Mouse (Mus musculus) kidney, embryonic 16.5 days (tissue): Measurements from ENCODE around the gene Rbm19. TPM values are rescaled to one million over a fixed set of nuclear protein-coding genes. Genes with fewer than 3 reads are reported as not detected.

Experiments
- ATAC-seq: fragments of 200-750 bp; cut with Nextera tagmentation; 2 replicates; pipeline ENCODE4 v1.8.0; 2017; ENCODE audit warnings: moderate TSS enrichment; ENCODE audit not compliant: low FRiP score, low TSS enrichment
- H3K27ac ChIP-seq: fragments of 300-500 bp; sonication (generic); 2 replicates; pipeline ENCODE4 v1.5.1; 2014; ENCODE audit warnings: low read length
- H3K27me3 ChIP-seq: fragments of 300-500 bp; sonication (generic); 2 replicates; pipeline ENCODE4 v1.6.1; 2014; ENCODE audit warnings: low read length, control low read depth, mixed read lengths; ENCODE audit not compliant: insufficient read depth
- H3K36me3 ChIP-seq: fragments of 300-500 bp; sonication (generic); 2 replicates; pipeline ENCODE4 v1.6.1; 2014; ENCODE audit warnings: low read length, control low read depth, mixed read lengths; ENCODE audit not compliant: insufficient read depth
- H3K4me1 ChIP-seq: fragments of 300-500 bp; sonication (generic); 2 replicates; pipeline ENCODE4 v1.6.1; 2014; ENCODE audit warnings: low read length, control low read depth, mixed read lengths; ENCODE audit not compliant: insufficient read depth
- H3K4me2 ChIP-seq: fragments of 300-500 bp; sonication (generic); replicated peaks from 2 replicates; pipeline ENCODE4 v1.6.1; 2014; ENCODE audit warnings: low read depth, low read length
- H3K4me3 ChIP-seq: fragments of 300-500 bp; sonication (generic); 2 replicates; pipeline ENCODE4 v1.5.1; 2014; ENCODE audit warnings: mild to moderate bottlenecking, low read length
- H3K9ac ChIP-seq: fragments of 300-500 bp; sonication (generic); replicated peaks from 2 replicates; pipeline ENCODE4 v1.6.1; 2014; ENCODE audit warnings: low read length
- H3K9me3 ChIP-seq: fragments of 300-500 bp; sonication (generic); 2 replicates; pipeline ENCODE4 v1.6.1; 2016; ENCODE audit warnings: low read length, control low read depth
- WGBS: fragments of 180-500 bp; shearing (Covaris S2); extraction: QIAGEN DNeasy Blood & Tissue Kit; methylation state at CpG from one replicate; pipeline ENCODE4 v1.1.7; 2014; 5-methylcytosine and 5-hydroxymethylcytosine counted together
- polyA plus RNA-seq: library from polyadenylated mRNA; unstranded; fragments of >200 nt; fragmentation: Nextera tagmentation; extraction: Ambion mirVana; gene quantifications from 2 replicates; pipeline ENCODE4 v1.2.1, GENCODE M21; 2015

The Rbm19 gene
- polyA plus RNA-seq, 1 experiment from 2014 or later: 26.0 TPM

GRCm38 (mm10) chr5:120190001-120190582 is 73.8 kb downstream of the Rbm19 start:
- Histone ChIP-seq H3K9ac (0 out of 2 replicates have a peak overlapping the region, but pooled peaks have one; percentile 8), H3K4me2 (no peak overlapping the region), H3K27ac (no peak overlapping the region), H3K27me3 (no peaks in the 10 kb centered on the region), H3K9me3 (no peaks in the 10 kb centered on the region), H3K4me1 (peaks cover 3% of the 10 kb centered on the region; the same call in 1 of the 2 replicates), H3K36me3 (peaks cover 7% of the 10 kb centered on the region; the same call in 1 of the 2 replicates), H3K4me3 (no peak overlapping the region)
- WGBS: 85% methylated on average over 13 of the region's 14 CpGs
- ATAC-seq: no peak

GRCm38 (mm10) chr5:120191620-120192019 is 75.4 kb downstream of the Rbm19 start:
- WGBS: 77% methylated on average over 9 of the region's 9 CpGs
- Histone ChIP-seq H3K36me3 (peaks cover 7% of the 10 kb centered on the region; the same call in 1 of the 2 replicates), H3K4me3 (no peak overlapping the region), H3K9me3 (no peaks in the 10 kb centered on the region), H3K4me2 (no peak overlapping the region), H3K4me1 (peaks cover 3% of the 10 kb centered on the region; the same call in 1 of the 2 replicates), H3K27me3 (no peaks in the 10 kb centered on the region), H3K9ac (no peak overlapping the region), H3K27ac (no peak overlapping the region)
- ATAC-seq: no peak

GRCm38 (mm10) chr5:120194309-120194941 is 78.2 kb downstream of the Rbm19 start:
- no peak for ATAC-seq
- no peaks in the 10 kb centered on the region for H3K9me3 ChIP-seq
- H3K27ac ChIP-seq: no peak overlapping the region
- no peak overlapping the region for H3K9ac ChIP-seq
- WGBS: 61% methylated on average over 16 of the region's 16 CpGs
- H3K36me3 ChIP-seq: peaks cover 12% of the 10 kb centered on the region
- no peak overlapping the region for H3K4me3 ChIP-seq
- peaks cover 3% of the 10 kb centered on the region; the same call in 1 of the 2 replicates for H3K4me1 ChIP-seq
- no peaks in the 10 kb centered on the region for H3K27me3 ChIP-seq
- no peak overlapping the region for H3K4me2 ChIP-seq

GRCm38 (mm10) chr5:120194948-120195347 is 78.7 kb downstream of the Rbm19 start:
- no peak for ATAC-seq
- Histone ChIP-seq H3K27me3 (no peaks in the 10 kb centered on the region), H3K4me2 (no peak overlapping the region), H3K27ac (no peak overlapping the region), H3K36me3 (peaks cover 14% of the 10 kb centered on the region), H3K4me1 (peaks cover 3% of the 10 kb centered on the region; the same call in 1 of the 2 replicates), H3K4me3 (no peak overlapping the region), H3K9me3 (no peaks in the 10 kb centered on the region), H3K9ac (no peak overlapping the region)
- WGBS: 42% methylated on average over 13 of the region's 13 CpGs

GRCm38 (mm10) chr5:120196879-120197278 is 80.6 kb downstream of the Rbm19 start:
- Histone ChIP-seq H3K27me3 (no peaks in the 10 kb centered on the region), H3K4me1 (peaks cover 3% of the 10 kb centered on the region; the same call in 1 of the 2 replicates), H3K4me3 (no peak overlapping the region), H3K4me2 (no peak overlapping the region), H3K36me3 (peaks cover 18% of the 10 kb centered on the region), H3K9me3 (no peaks in the 10 kb centered on the region), H3K9ac (no peak overlapping the region), H3K27ac (no peak overlapping the region)
- WGBS: 85% methylated on average over 9 of the region's 9 CpGs
- ATAC-seq: no peak

GRCm38 (mm10) chr5:120197813-120198387 is 81.6 kb downstream of the Rbm19 start:
- no peak overlapping the region for H3K4me3 ChIP-seq
- WGBS: 75% methylated on average over 10 of the region's 10 CpGs
- H3K9me3 ChIP-seq: no peaks in the 10 kb centered on the region
- H3K9ac ChIP-seq: no peak overlapping the region
- peaks cover 3% of the 10 kb centered on the region; the same call in 1 of the 2 replicates for H3K4me1 ChIP-seq
- no peak overlapping the region for H3K4me2 ChIP-seq
- ATAC-seq: no peak
- H3K27me3 ChIP-seq: no peaks in the 10 kb centered on the region
- H3K27ac ChIP-seq: no peak overlapping the region
- H3K36me3 ChIP-seq: peaks cover 15% of the 10 kb centered on the region; the same call in 1 of the 2 replicates

GRCm38 (mm10) chr5:120199865-120200264 is 83.6 kb downstream of the Rbm19 start:
- Histone ChIP-seq H3K4me1 (no peaks in the 10 kb centered on the region; the same call in 1 of the 2 replicates), H3K4me3 (no peak overlapping the region), H3K4me2 (no peak overlapping the region), H3K9ac (no peak overlapping the region), H3K27me3 (no peaks in the 10 kb centered on the region), H3K27ac (no peak overlapping the region), H3K9me3 (no peaks in the 10 kb centered on the region), H3K36me3 (peaks cover 15% of the 10 kb centered on the region; the same call in 1 of the 2 replicates)
- 91% methylated on average over 7 of the region's 7 CpGs for WGBS
- ATAC-seq: no peak

- Histone ChIP-seq H3K9ac (no peak overlapping the region), H3K9me3 (no peaks in the 10 kb centered on the region), H3K4me3 (no peak overlapping the region), H3K4me1 (peaks cover 6% of the 10 kb centered on the region; the same call in 1 of the 2 replicates), H3K36me3 (peaks cover 5% of the 10 kb centered on the region; the same call in 1 of the 2 replicates), H3K27me3 (no peaks in the 10 kb centered on the region), H3K4me2 (no peak overlapping the region), H3K27ac (no peak overlapping the region)
- ATAC-seq: no peak
- 75% methylated on average over 3 of the region's 3 CpGs for WGBS
Observed at GRCm38 (mm10) chr5:120204316-120204715, 88.1 kb downstream of the Rbm19 start.

GRCm38 (mm10) chr5:120206313-120206943 is 90.2 kb downstream of the Rbm19 start:
- no peaks in the 10 kb centered on the region for H3K36me3 ChIP-seq

More at GRCm38 (mm10) chr5:120206313-120206943, 90.2 kb downstream of the Rbm19 start:
- peaks cover 11% of the 10 kb centered on the region; the same call in 1 of the 2 replicates for H3K4me1 ChIP-seq
- H3K4me3 ChIP-seq: no peak overlapping the region
- H3K27ac ChIP-seq: no peak overlapping the region
- H3K4me2 ChIP-seq: no peak overlapping the region
- WGBS: 53% methylated on average over 12 of the region's 12 CpGs
- ATAC-seq: no peak
- H3K9me3 ChIP-seq: no peaks in the 10 kb centered on the region
- H3K9ac ChIP-seq: no peak overlapping the region
- H3K27me3 ChIP-seq: peaks cover 9% of the 10 kb centered on the region; the same call in 1 of the 2 replicates
